Mouse (Mus musculus) liver, postnatal 0 days (tissue): ENCODE results near the gene Gm21970. TPM values are rescaled to one million over a fixed set of nuclear protein-coding genes. Genes with fewer than 3 reads are reported as not detected.
A peak's percentile ranks its signal among the peaks of the same experiment; 100 is the strongest.

Experiments
- ATAC-seq: fragments of 200-750 bp; cut with Nextera tagmentation; 2 replicates; pipeline ENCODE4 v1.8.0; 2017; ENCODE audit warnings: mild to moderate bottlenecking, moderate library complexity
- DNase-seq: peaks from one replicate; pipeline ENCODE4 v3.0.0-alpha.2; 2016
- H3K27ac ChIP-seq: fragments of 300-500 bp; sonication (generic); 2 replicates; pipeline ENCODE4 v1.5.1; 2014; ENCODE audit warnings: antibody characterized with exemption, moderate library complexity, mild to moderate bottlenecking, low read depth
- H3K27me3 ChIP-seq: fragments of 300-500 bp; sonication (generic); 2 replicates; pipeline ENCODE4 v1.6.1; 2014; ENCODE audit warnings: low read length, control low read depth, mixed read lengths; ENCODE audit not compliant: insufficient read depth
- H3K36me3 ChIP-seq: fragments of 300-500 bp; sonication (generic); replicated peaks from 2 replicates; pipeline ENCODE4 v1.6.1; 2014; ENCODE audit warnings: mild to moderate bottlenecking, control low read depth, low read length, moderate library complexity, mixed read lengths; ENCODE audit not compliant: insufficient read depth
- H3K4me1 ChIP-seq: fragments of 300-500 bp; sonication (generic); 2 replicates; pipeline ENCODE4 v1.6.1; 2014; ENCODE audit warnings: antibody characterized with exemption, mild to moderate bottlenecking, control low read depth; ENCODE audit not compliant: insufficient read depth
- H3K4me2 ChIP-seq: fragments of 300-500 bp; sonication (generic); 2 replicates; pipeline ENCODE4 v1.6.1; 2014; ENCODE audit warnings: low read depth, mild to moderate bottlenecking, low read length, moderate library complexity, mixed read lengths
- H3K4me3 ChIP-seq: fragments of 300-500 bp; sonication (generic); 2 replicates; pipeline ENCODE4 v1.5.1; 2014; ENCODE audit warnings: low read depth, low read length
- H3K9ac ChIP-seq: fragments of 300-500 bp; sonication (generic); replicated peaks from 2 replicates; pipeline ENCODE4 v1.6.1; 2014; ENCODE audit warnings: mild to moderate bottlenecking, moderate library complexity
- H3K9me3 ChIP-seq: fragments of 300-500 bp; sonication (generic); 2 replicates; pipeline ENCODE4 v1.6.1; 2016; ENCODE audit warnings: mild to moderate bottlenecking, control low read depth, low read length, mixed read lengths
- CTCF ChIP-seq: sonication (generic); IDR thresholded peaks from 2 replicates; pipeline ENCODE4 v1.5.1; 2016; ENCODE audit warnings: antibody characterized with exemption, low read depth
- EP300 ChIP-seq: IDR thresholded peaks from 2 replicates; pipeline ENCODE4 v1.6.1; 2016; ENCODE audit warnings: antibody characterized with exemption, low read depth, mild to moderate bottlenecking
- WGBS: fragments of 180-500 bp; shearing (Covaris S2); extraction: QIAGEN DNeasy Blood & Tissue Kit; methylation state at CpG from one replicate; pipeline ENCODE4 v1.1.7; 2014; ENCODE audit not compliant: insufficient replicate concordance; 5-methylcytosine and 5-hydroxymethylcytosine counted together
- polyA plus RNA-seq: library from polyadenylated mRNA; unstranded; fragments of >200 nt; fragmentation: Nextera tagmentation; extraction: Ambion mirVana; gene quantifications from 2 replicates; pipeline ENCODE4 v1.2.1, GENCODE M21; 2015

Gene Gm21970
- polyA plus RNA-seq, 1 experiment from 2014 or later: not detected

- peak overlapping the region; percentile 34 for H3K4me2 ChIP-seq
- no peak for DNase-seq
- 68% methylated on average over 17 of the region's 17 CpGs for WGBS
- H3K27me3 ChIP-seq: no peaks in the 10 kb centered on the region
- no peak overlapping the region for H3K9ac ChIP-seq
- no peak overlapping the region for H3K4me3 ChIP-seq
- peaks cover 47% of the 10 kb centered on the region for H3K4me1 ChIP-seq
- peak overlapping the region; percentile 74 for H3K27ac ChIP-seq
- TF ChIP-seq CTCF (no peak), EP300 (no peak)
- ATAC-seq: no peak
- peaks cover 41% of the 10 kb centered on the region for H3K36me3 ChIP-seq
- no peaks in the 10 kb centered on the region for H3K9me3 ChIP-seq
Observed at GRCm38 (mm10) chr16:91378431-91378986, 13.0 kb upstream of the Gm21970 start.

- 62% methylated on average over 9 of the region's 9 CpGs for WGBS
- H3K4me2 ChIP-seq: peak overlapping the region; percentile 34
- H3K4me1 ChIP-seq: peaks cover 47% of the 10 kb centered on the region
- no peak overlapping the region for H3K9ac ChIP-seq
- no peaks in the 10 kb centered on the region for H3K27me3 ChIP-seq
- H3K4me3 ChIP-seq: no peak overlapping the region
- H3K27ac ChIP-seq: peak overlapping the region; percentile 74
- no peaks in the 10 kb centered on the region for H3K9me3 ChIP-seq
- no peak for TF ChIP-seq CTCF
- TF ChIP-seq EP300: no peak
- ATAC-seq (peak; percentile 39), DNase-seq (no peak)
- peaks cover 46% of the 10 kb centered on the region for H3K36me3 ChIP-seq
Observed at GRCm38 (mm10) chr16:91378991-91379390, 12.5 kb upstream of the Gm21970 start.

GRCm38 (mm10) chr16:91379412-91379811 is 12.1 kb upstream of the Gm21970 start:
- peaks cover 50% of the 10 kb centered on the region for H3K36me3 ChIP-seq

DNA sequence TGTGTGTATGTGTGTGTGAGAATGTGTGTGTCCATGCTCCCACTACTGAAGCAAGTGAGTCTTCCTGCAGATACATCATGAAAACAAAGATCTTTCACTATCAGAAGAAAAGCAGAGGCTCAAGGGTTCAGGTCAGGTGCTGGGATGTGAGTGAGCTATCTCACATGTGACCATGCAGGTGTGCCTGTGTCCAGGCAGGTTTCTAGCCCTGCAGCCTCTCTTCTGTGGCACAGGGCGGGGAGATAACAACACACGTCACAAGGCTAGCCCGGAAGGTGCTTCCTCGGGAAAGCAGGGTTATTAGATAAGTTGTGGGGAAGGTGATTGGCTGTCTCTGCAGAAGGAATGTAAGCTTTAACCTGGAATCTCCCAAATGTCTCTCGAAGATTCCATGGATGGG is 11.4 kb upstream of the Gm21970 start:
- TF ChIP-seq EP300 (no peak), CTCF (no peak)
- Histone ChIP-seq H3K27ac (peak overlapping the region; percentile 1; the same call in 1 of the 2 replicates), H3K4me1 (peaks cover 40% of the 10 kb centered on the region), H3K4me3 (no peak overlapping the region), H3K9me3 (no peaks in the 10 kb centered on the region), H3K36me3 (peaks cover 57% of the 10 kb centered on the region), H3K27me3 (no peaks in the 10 kb centered on the region), H3K4me2 (no peak overlapping the region), H3K9ac (no peak overlapping the region)
- ATAC-seq (peak; percentile 63), DNase-seq (no peak)
- 67% methylated on average over 5 of the region's 5 CpGs for WGBS

More at GRCm38 (mm10) chr16:91379412-91379811, 12.1 kb upstream of the Gm21970 start:
- peak overlapping the region; percentile 74 for H3K27ac ChIP-seq
- peak overlapping the region; percentile 34; the same call in 1 of the 2 replicates for H3K4me2 ChIP-seq
- H3K9ac ChIP-seq: no peak overlapping the region
- peaks cover 45% of the 10 kb centered on the region for H3K4me1 ChIP-seq
- 78% methylated on average over 3 of the region's 3 CpGs for WGBS
- DNase-seq: no peak
- H3K4me3 ChIP-seq: no peak overlapping the region
- ATAC-seq: 0 out of 2 replicates have a peak, but pooled peaks have one; percentile 5
- H3K27me3 ChIP-seq: no peaks in the 10 kb centered on the region
- no peaks in the 10 kb centered on the region for H3K9me3 ChIP-seq
- TF ChIP-seq CTCF (no peak), EP300 (no peak)

DNA sequence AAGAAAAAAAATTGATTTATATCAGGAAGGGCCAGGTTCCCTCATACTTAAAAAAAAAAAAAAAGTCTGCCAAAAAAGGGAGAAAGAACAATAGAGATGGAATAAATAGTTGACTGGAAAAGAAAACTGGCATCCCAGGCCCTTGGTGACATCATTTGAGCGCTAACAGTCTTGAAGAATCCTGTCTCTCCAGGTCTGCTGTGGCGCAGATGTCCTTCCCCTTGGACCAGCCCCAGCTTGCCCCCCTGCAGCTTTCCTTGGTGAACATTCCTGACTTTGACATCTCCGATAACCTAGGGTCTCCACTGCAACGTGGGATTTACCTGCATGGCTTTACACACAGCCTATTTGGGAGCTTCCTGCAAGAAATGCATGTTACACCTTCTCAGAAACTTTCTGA is 9.9 kb upstream of the Gm21970 start:
- no peak for ATAC-seq
- H3K27me3 ChIP-seq: no peaks in the 10 kb centered on the region
- no peak overlapping the region for H3K4me2 ChIP-seq
- no peak for TF ChIP-seq CTCF
- TF ChIP-seq EP300: no peak
- H3K27ac ChIP-seq: no peak overlapping the region
- no peak for DNase-seq
- peaks cover 38% of the 10 kb centered on the region for H3K4me1 ChIP-seq
- no peaks in the 10 kb centered on the region for H3K9me3 ChIP-seq
- H3K9ac ChIP-seq: no peak overlapping the region
- no peak overlapping the region for H3K4me3 ChIP-seq
- H3K36me3 ChIP-seq: peaks cover 57% of the 10 kb centered on the region
- WGBS: 85% methylated on average over 4 of the region's 4 CpGs

- 67% methylated on average over 9 of the region's 9 CpGs for WGBS
- Histone ChIP-seq H3K4me2 (no peak overlapping the region), H3K9me3 (no peaks in the 10 kb centered on the region), H3K9ac (no peak overlapping the region), H3K36me3 (peaks cover 57% of the 10 kb centered on the region), H3K4me1 (peaks cover 37% of the 10 kb centered on the region), H3K4me3 (no peak overlapping the region), H3K27ac (0 out of 2 replicates have a peak overlapping the region, but pooled peaks have one; percentile 45), H3K27me3 (no peaks in the 10 kb centered on the region)
- TF ChIP-seq CTCF (no peak), EP300 (no peak)
- no peak for DNase-seq
- ATAC-seq: no peak
Observed at GRCm38 (mm10) chr16:91382261-91382790, 9.2 kb upstream of the Gm21970 start.
